Mouse (Mus musculus): ENCODE data around the gene Peg12. TPM values are rescaled to one million over a fixed set of nuclear protein-coding genes. Genes with fewer than 3 reads are reported as not detected.

Gene Peg12
- total RNA-seq (2014; rRNA removed; ENCODE audit: low replicate concordance) (2.1 and 4.3 TPM in 2 replicates), polyA plus RNA-seq (2015; fragmentation: Nextera tagmentation; extraction: Ambion mirVana) (4.6 and 4.7 TPM in 2 replicates)

DNA sequence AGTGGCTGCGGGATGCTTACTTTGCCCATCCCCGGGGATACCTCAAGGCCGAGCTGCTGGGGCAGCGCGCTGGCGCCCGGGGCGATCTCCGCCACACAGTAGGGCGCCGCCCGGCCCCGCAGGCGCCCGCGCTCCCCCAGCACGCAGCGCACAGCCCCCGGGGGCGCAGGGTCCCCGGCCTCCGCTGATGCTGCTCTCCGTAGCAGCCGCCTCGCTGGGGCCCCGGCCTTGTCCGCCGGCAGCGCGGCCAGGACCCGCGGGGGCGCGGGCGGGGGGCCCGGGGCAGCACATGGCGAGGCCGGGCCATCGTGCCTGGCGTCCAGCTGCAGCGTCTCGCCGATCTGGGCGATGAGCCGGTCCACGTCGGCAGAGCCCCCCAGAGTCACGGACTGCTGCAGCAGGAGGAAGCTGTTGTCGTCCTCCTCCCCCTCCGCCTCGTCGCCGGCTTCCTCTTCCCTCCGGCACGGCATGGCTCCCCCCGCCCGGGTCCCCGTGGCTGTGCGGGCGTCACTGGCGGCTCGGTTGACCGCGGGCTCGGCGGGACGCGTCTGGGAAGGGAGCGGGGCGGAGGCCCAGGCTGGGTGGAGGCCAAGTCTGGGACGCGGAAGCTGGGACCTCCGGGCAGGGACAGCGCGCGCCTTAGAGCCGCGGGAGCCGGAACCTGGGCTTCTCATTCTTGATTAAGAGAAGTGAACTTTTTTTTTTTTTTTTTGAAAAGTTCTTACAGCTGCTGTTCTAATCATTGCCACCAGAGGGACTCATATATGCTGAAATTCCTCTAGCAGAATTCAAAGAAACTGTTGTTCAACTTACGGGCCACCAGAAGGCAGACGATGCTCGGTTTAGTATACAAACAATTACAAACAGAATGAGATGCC, at the start of gene Peg12:
Peg12 (minus strand) TSS at position 633 of the 878 bp plus-strand sequence.
- WGBS = 15% methylated on average over 56 of the region's 82 CpGs
- ATAC-seq (ENCODE audit: insufficient read depth, low read depth) (peak; percentile 66), DNase-seq (ENCODE audit: low spot score) (peak; percentile 58)
- peak; percentile 48 for TF ChIP-seq CTCF (IDR thresholded peaks at IDR 0.05; ENCODE audit: low read depth)
- no peak for TF ChIP-seq EP300 (IDR thresholded peaks at IDR 0.05; ENCODE audit: low read depth)
- H3K9me3 ChIP-seq (replicated peaks; ENCODE audit: control insufficient read depth, low read length) = no peaks in the 10 kb centered on the region
- peak within 1 kb of the TSS; percentile 70 for H3K27ac ChIP-seq (ENCODE audit: low read depth)
- H3K27me3 ChIP-seq (ENCODE audit: control insufficient read depth, insufficient read depth, low read length) = no peaks in the 10 kb centered on the region
- peak within 1 kb of the TSS; percentile 53 for H3K4me3 ChIP-seq (ENCODE audit: low read depth, low read length)
- H3K4me1 ChIP-seq (ENCODE audit: control insufficient read depth, insufficient read depth) = no peaks in the 10 kb centered on the region
- no peaks in the 10 kb centered on the region for H3K36me3 ChIP-seq (replicated peaks; ENCODE audit: control insufficient read depth, insufficient read depth, low read length)
- H3K4me2 ChIP-seq (ENCODE audit: low read depth, low read length) = peak within 1 kb of the TSS; percentile 69
- H3K9ac ChIP-seq (replicated peaks; ENCODE audit: low read depth, low read length) = peak within 1 kb of the TSS; percentile 48

GRCm38 (mm10) chr7:62486139-62486538, 21.8 kb upstream of the Peg12 start:
- Histone ChIP-seq H3K27me3 (ENCODE audit: control insufficient read depth, insufficient read depth, low read length) (no peaks in the 10 kb centered on the region), H3K36me3 (replicated peaks; ENCODE audit: control insufficient read depth, insufficient read depth, low read length) (no peaks in the 10 kb centered on the region), H3K9ac (replicated peaks; ENCODE audit: low read depth, low read length) (no peak overlapping the region), H3K4me1 (ENCODE audit: control insufficient read depth, insufficient read depth) (no peaks in the 10 kb centered on the region), H3K4me2 (ENCODE audit: low read depth, low read length) (no peak overlapping the region), H3K4me3 (ENCODE audit: low read depth, low read length) (no peak overlapping the region), H3K9me3 (replicated peaks; ENCODE audit: control insufficient read depth, low read length) (no peaks in the 10 kb centered on the region), H3K27ac (ENCODE audit: low read depth) (no peak overlapping the region)
- TF ChIP-seq EP300 (IDR thresholded peaks at IDR 0.05; ENCODE audit: low read depth) (no peak), CTCF (IDR thresholded peaks at IDR 0.05; ENCODE audit: low read depth) (no peak)
- ATAC-seq (ENCODE audit: insufficient read depth, low read depth) (no peak), DNase-seq (ENCODE audit: low spot score) (no peak)
- 17% methylated on average over 2 of the region's 2 CpGs for WGBS

DNA sequence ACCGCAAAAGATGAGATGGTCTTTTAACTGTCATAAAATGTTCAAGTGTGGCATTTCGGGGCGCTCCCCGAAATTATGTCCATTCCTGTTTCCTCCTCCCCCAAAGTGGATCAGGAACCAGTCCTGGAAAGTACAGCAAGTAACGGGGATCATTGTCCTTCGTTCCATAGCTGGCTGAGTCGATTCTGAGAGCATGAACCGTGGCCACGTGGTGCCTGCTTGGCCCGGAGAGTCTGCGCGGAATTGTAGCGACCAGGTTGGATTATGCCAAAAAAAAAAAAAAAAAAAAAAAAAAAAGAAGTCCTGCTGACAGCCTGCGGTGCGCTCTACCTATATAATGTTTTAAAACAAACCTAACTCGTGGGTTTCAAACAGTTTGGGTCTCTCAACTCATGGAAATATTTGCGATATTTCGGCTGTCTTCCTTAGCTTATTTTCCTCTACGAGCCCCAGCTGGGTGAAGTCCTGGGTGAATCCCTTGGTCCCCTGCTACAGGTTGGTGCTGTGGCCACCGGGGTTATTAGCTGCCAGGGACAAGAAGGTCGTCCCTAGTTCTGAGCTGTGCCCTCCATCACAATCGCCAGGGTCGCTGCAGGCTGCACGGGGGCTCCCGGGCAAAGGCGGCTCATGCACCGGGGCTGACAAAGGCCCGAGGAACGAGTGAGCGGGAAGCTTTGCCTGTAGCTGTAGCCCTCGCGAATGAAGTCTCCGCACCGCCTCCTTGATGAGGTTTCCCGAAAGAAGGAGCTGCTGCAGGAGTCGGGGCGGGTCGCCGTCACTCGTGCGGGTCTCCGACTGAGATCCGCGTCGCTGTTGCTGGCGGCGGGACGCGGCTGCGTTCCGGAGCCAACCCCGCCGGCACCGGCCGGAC, 1.1 kb downstream of the Peg12 start:
- no peak for DNase-seq (ENCODE audit: low spot score)
- Histone ChIP-seq H3K36me3 (replicated peaks; ENCODE audit: control insufficient read depth, insufficient read depth, low read length) (no peaks in the 10 kb centered on the region), H3K27ac (ENCODE audit: low read depth) (peak overlapping the region; percentile 70), H3K4me2 (ENCODE audit: low read depth, low read length) (peak overlapping the region; percentile 69), H3K9ac (replicated peaks; ENCODE audit: low read depth, low read length) (peak overlapping the region; percentile 48), H3K4me1 (ENCODE audit: control insufficient read depth, insufficient read depth) (no peaks in the 10 kb centered on the region), H3K4me3 (ENCODE audit: low read depth, low read length) (peak overlapping the region; percentile 53), H3K9me3 (replicated peaks; ENCODE audit: control insufficient read depth, low read length) (no peaks in the 10 kb centered on the region), H3K27me3 (ENCODE audit: control insufficient read depth, insufficient read depth, low read length) (no peaks in the 10 kb centered on the region)
- WGBS = 27% methylated on average over 48 of the region's 55 CpGs
- no peak for ATAC-seq (ENCODE audit: insufficient read depth, low read depth)
- no peak for TF ChIP-seq CTCF (IDR thresholded peaks at IDR 0.05; ENCODE audit: low read depth)
- no peak for TF ChIP-seq EP300 (IDR thresholded peaks at IDR 0.05; ENCODE audit: low read depth)

GRCm38 (mm10) chr7:62462229-62463006, 1.9 kb downstream of the Peg12 start:
- Histone ChIP-seq H3K4me3 (ENCODE audit: low read depth, low read length) (peak overlapping the region; percentile 53; the same call in 1 of the 2 replicates), H3K36me3 (replicated peaks; ENCODE audit: control insufficient read depth, insufficient read depth, low read length) (no peaks in the 10 kb centered on the region), H3K9ac (replicated peaks; ENCODE audit: low read depth, low read length) (no peak overlapping the region), H3K4me2 (ENCODE audit: low read depth, low read length) (peak overlapping the region; percentile 69), H3K27me3 (ENCODE audit: control insufficient read depth, insufficient read depth, low read length) (no peaks in the 10 kb centered on the region), H3K4me1 (ENCODE audit: control insufficient read depth, insufficient read depth) (no peaks in the 10 kb centered on the region), H3K9me3 (replicated peaks; ENCODE audit: control insufficient read depth, low read length) (no peaks in the 10 kb centered on the region), H3K27ac (ENCODE audit: low read depth) (no peak overlapping the region)
- no peak for ATAC-seq (ENCODE audit: insufficient read depth, low read depth)
- DNase-seq (ENCODE audit: low spot score) = no peak
- TF ChIP-seq CTCF (IDR thresholded peaks at IDR 0.05; ENCODE audit: low read depth) (no peak), EP300 (IDR thresholded peaks at IDR 0.05; ENCODE audit: low read depth) (no peak)
- 24% methylated on average over 13 of the region's 13 CpGs for WGBS

DNA sequence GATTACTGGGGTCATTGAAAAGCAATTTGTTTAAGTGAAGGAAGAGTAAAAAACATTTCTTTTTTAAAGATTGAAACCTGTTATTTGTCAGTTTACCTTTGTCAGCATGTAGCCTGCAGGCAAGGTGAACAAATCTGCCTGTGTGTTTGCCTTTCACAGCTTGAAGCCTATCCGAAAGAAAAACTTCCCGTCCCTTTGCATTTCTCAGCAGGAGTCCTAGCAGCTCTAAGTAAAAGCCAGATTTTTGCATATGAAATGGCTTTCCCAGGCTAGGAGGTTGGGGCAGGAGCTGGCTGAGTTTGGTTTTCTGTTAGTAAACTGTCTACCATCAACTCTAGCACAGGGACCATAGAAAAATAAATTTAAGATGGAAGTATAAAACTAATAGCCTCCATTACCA, 12.0 kb downstream of the Peg12 start:
- DNase-seq (ENCODE audit: low spot score) = no peak
- Histone ChIP-seq H3K4me2 (ENCODE audit: low read depth, low read length) (no peak overlapping the region), H3K9ac (replicated peaks; ENCODE audit: low read depth, low read length) (no peak overlapping the region), H3K36me3 (replicated peaks; ENCODE audit: control insufficient read depth, insufficient read depth, low read length) (no peaks in the 10 kb centered on the region), H3K4me1 (ENCODE audit: control insufficient read depth, insufficient read depth) (no peaks in the 10 kb centered on the region), H3K4me3 (ENCODE audit: low read depth, low read length) (no peak overlapping the region), H3K9me3 (replicated peaks; ENCODE audit: control insufficient read depth, low read length) (no peaks in the 10 kb centered on the region), H3K27ac (ENCODE audit: low read depth) (no peak overlapping the region), H3K27me3 (ENCODE audit: control insufficient read depth, insufficient read depth, low read length) (no peaks in the 10 kb centered on the region)
- TF ChIP-seq CTCF (IDR thresholded peaks at IDR 0.05; ENCODE audit: low read depth) (no peak), EP300 (IDR thresholded peaks at IDR 0.05; ENCODE audit: low read depth) (no peak)
- 30% methylated on average over 2 of the region's 2 CpGs for WGBS
- ATAC-seq (ENCODE audit: insufficient read depth, low read depth) = no peak
